Mouse (Mus musculus) CD4-positive, CD25-positive, alpha-beta regulatory T cell, adult 2 months (primary cell): ENCODE measurements at regions not wholly inside any gene's neighbourhood (a gene's known extent, or its start where the extent isn't known, plus 50 kb on each side); places are given as distances from the start of the nearest gene placed in this dataset.

ENCODE experiments used
- DNase-seq: peaks from one replicate; pipeline ENCODE4 v3.0.0-alpha.2; 2012; ENCODE audit warnings: low read depth, low spot score

GRCm38 (mm10) chr13:37611387-37611786 is 166.8 kb upstream of the Rreb1 start:
- DNase-seq, result no peak

- DNase-seq, result no peak
Observed at GRCm38 (mm10) chr13:37617015-37617414, 161.2 kb upstream of the Rreb1 start.

- DNase-seq, result peak; percentile 58
Observed at GRCm38 (mm10) chr13:37619841-37620725, 158.1 kb upstream of the Rreb1 start.

GRCm38 (mm10) chr13:37621319-37622050 is 156.7 kb upstream of the Rreb1 start:
- DNase-seq, result no peak

GRCm38 (mm10) chr13:37622366-37623088 is 155.7 kb upstream of the Rreb1 start:
- no peak for DNase-seq

GRCm38 (mm10) chr13:37624741-37625140 is 153.5 kb upstream of the Rreb1 start:
- no peak for DNase-seq

GRCm38 (mm10) chr13:37625532-37626235 is 152.5 kb upstream of the Rreb1 start:
- no peak for DNase-seq

GRCm38 (mm10) chr13:37628391-37629270 is 149.6 kb upstream of the Rreb1 start:
- peak; percentile 42 for DNase-seq

GRCm38 (mm10) chr13:37629271-37629899 is 148.8 kb upstream of the Rreb1 start:
- no peak for DNase-seq

GRCm38 (mm10) chr13:37632835-37633440 is 145.3 kb upstream of the Rreb1 start:
- no peak for DNase-seq

GRCm38 (mm10) chr13:37636363-37636762 is 141.8 kb upstream of the Rreb1 start:
- no peak for DNase-seq

- DNase-seq, result no peak
Observed at GRCm38 (mm10) chr13:37637151-37637550, 141.0 kb upstream of the Rreb1 start.

GRCm38 (mm10) chr13:37638071-37638511 is 140.1 kb upstream of the Rreb1 start:
- no peak for DNase-seq

GRCm38 (mm10) chr13:37642410-37643093 is 135.6 kb upstream of the Rreb1 start:
- no peak for DNase-seq

GRCm38 (mm10) chr13:37644751-37645181 is 133.4 kb upstream of the Rreb1 start:
- no peak for DNase-seq

- no peak for DNase-seq
Observed at GRCm38 (mm10) chr13:37649467-37650080, 128.6 kb upstream of the Rreb1 start.

- DNase-seq, result no peak
Observed at GRCm38 (mm10) chr13:37651221-37651946, 126.8 kb upstream of the Rreb1 start.

GRCm38 (mm10) chr13:37654651-37655050 is 123.5 kb upstream of the Rreb1 start:
- no peak for DNase-seq
